Mouse (Mus musculus): ENCODE measurements around the gene Ryr2. TPM values are rescaled to one million over a fixed set of nuclear protein-coding genes. Genes with fewer than 3 reads are reported as not detected.

The Ryr2 gene
- polyA plus RNA-seq, 1 experiment from 2014 or later, result 0.80 TPM

GRCm38 (mm10) chr13:11987556-11987955, 119.2 kb downstream of the Ryr2 start:
- no peak for DNase-seq (ENCODE audit: low spot score)
- H3K4me2 ChIP-seq (ENCODE audit: low read depth, low read length), result no peak overlapping the region
- H3K4me3 ChIP-seq (ENCODE audit: low read depth, low read length), result no peak overlapping the region
- H3K9me3 ChIP-seq (replicated peaks; ENCODE audit: control insufficient read depth, low read length), result no peaks in the 10 kb centered on the region
- WGBS, result 74% methylated on average over 4 of the region's 4 CpGs
- no peaks in the 10 kb centered on the region for H3K27me3 ChIP-seq (ENCODE audit: control insufficient read depth, insufficient read depth, low read length)
- no peak for ATAC-seq (replicated peaks; ENCODE audit: insufficient number of reproducible peaks, low FRiP score, low TSS enrichment, low read depth)
- no peaks in the 10 kb centered on the region for H3K4me1 ChIP-seq (ENCODE audit: control insufficient read depth, insufficient read depth, low read length)
- H3K27ac ChIP-seq (replicated peaks; ENCODE audit: low read depth, low read length), result no peak overlapping the region
- no peak overlapping the region for H3K9ac ChIP-seq (replicated peaks; ENCODE audit: low read length)
- H3K36me3 ChIP-seq (replicated peaks; ENCODE audit: control insufficient read depth, insufficient read depth, low read depth, low read length), result no peaks in the 10 kb centered on the region

- 100% methylated on average over 3 of the region's 3 CpGs for WGBS
- Histone ChIP-seq H3K4me3 (ENCODE audit: low read depth, low read length) (no peak overlapping the region), H3K4me1 (ENCODE audit: control insufficient read depth, insufficient read depth, low read length) (no peaks in the 10 kb centered on the region), H3K36me3 (replicated peaks; ENCODE audit: control insufficient read depth, insufficient read depth, low read depth, low read length) (no peaks in the 10 kb centered on the region), H3K4me2 (ENCODE audit: low read depth, low read length) (no peak overlapping the region), H3K9ac (replicated peaks; ENCODE audit: low read length) (no peak overlapping the region), H3K27ac (replicated peaks; ENCODE audit: low read depth, low read length) (no peak overlapping the region), H3K27me3 (ENCODE audit: control insufficient read depth, insufficient read depth, low read length) (no peaks in the 10 kb centered on the region), H3K9me3 (replicated peaks; ENCODE audit: control insufficient read depth, low read length) (no peaks in the 10 kb centered on the region)
- ATAC-seq (replicated peaks; ENCODE audit: insufficient number of reproducible peaks, low FRiP score, low TSS enrichment, low read depth), result no peak
- DNase-seq (ENCODE audit: low spot score), result no peak
Observed at GRCm38 (mm10) chr13:11985056-11985455, 121.7 kb downstream of the Ryr2 start.

- no peak overlapping the region for H3K4me2 ChIP-seq (ENCODE audit: low read depth, low read length)
- no peaks in the 10 kb centered on the region for H3K27me3 ChIP-seq (ENCODE audit: control insufficient read depth, insufficient read depth, low read length)
- no peaks in the 10 kb centered on the region for H3K36me3 ChIP-seq (replicated peaks; ENCODE audit: control insufficient read depth, insufficient read depth, low read depth, low read length)
- H3K4me3 ChIP-seq (ENCODE audit: low read depth, low read length), result no peak overlapping the region
- DNase-seq (ENCODE audit: low spot score) (no peak), ATAC-seq (replicated peaks; ENCODE audit: insufficient number of reproducible peaks, low FRiP score, low TSS enrichment, low read depth) (no peak)
- H3K9me3 ChIP-seq (replicated peaks; ENCODE audit: control insufficient read depth, low read length), result no peaks in the 10 kb centered on the region
- no peaks in the 10 kb centered on the region for H3K4me1 ChIP-seq (ENCODE audit: control insufficient read depth, insufficient read depth, low read length)
- no peak overlapping the region for H3K9ac ChIP-seq (replicated peaks; ENCODE audit: low read length)
- H3K27ac ChIP-seq (replicated peaks; ENCODE audit: low read depth, low read length), result no peak overlapping the region
Observed at GRCm38 (mm10) chr13:11978997-11979396, 127.7 kb downstream of the Ryr2 start.

GRCm38 (mm10) chr13:11978359-11978758, 128.4 kb downstream of the Ryr2 start:
- 83% methylated on average over 2 of the region's 2 CpGs for WGBS
- Histone ChIP-seq H3K27me3 (ENCODE audit: control insufficient read depth, insufficient read depth, low read length) (no peaks in the 10 kb centered on the region), H3K4me1 (ENCODE audit: control insufficient read depth, insufficient read depth, low read length) (no peaks in the 10 kb centered on the region), H3K9me3 (replicated peaks; ENCODE audit: control insufficient read depth, low read length) (no peaks in the 10 kb centered on the region), H3K27ac (replicated peaks; ENCODE audit: low read depth, low read length) (no peak overlapping the region), H3K4me3 (ENCODE audit: low read depth, low read length) (no peak overlapping the region), H3K9ac (replicated peaks; ENCODE audit: low read length) (no peak overlapping the region), H3K4me2 (ENCODE audit: low read depth, low read length) (no peak overlapping the region), H3K36me3 (replicated peaks; ENCODE audit: control insufficient read depth, insufficient read depth, low read depth, low read length) (no peaks in the 10 kb centered on the region)
- no peak for DNase-seq (ENCODE audit: low spot score)
- no peak for ATAC-seq (replicated peaks; ENCODE audit: insufficient number of reproducible peaks, low FRiP score, low TSS enrichment, low read depth)

GRCm38 (mm10) chr13:11977606-11978005, 129.1 kb downstream of the Ryr2 start:
- WGBS, result 86% methylated on average over 4 of the region's 4 CpGs
- no peak for ATAC-seq (replicated peaks; ENCODE audit: insufficient number of reproducible peaks, low FRiP score, low TSS enrichment, low read depth)

GRCm38 (mm10) chr13:11964391-11964790, 142.4 kb downstream of the Ryr2 start:
- ATAC-seq (replicated peaks; ENCODE audit: insufficient number of reproducible peaks, low FRiP score, low TSS enrichment, low read depth) (no peak), DNase-seq (ENCODE audit: low spot score) (no peak)
- Histone ChIP-seq H3K27me3 (ENCODE audit: control insufficient read depth, insufficient read depth, low read length) (no peaks in the 10 kb centered on the region), H3K9ac (replicated peaks; ENCODE audit: low read length) (no peak overlapping the region), H3K36me3 (replicated peaks; ENCODE audit: control insufficient read depth, insufficient read depth, low read depth, low read length) (no peaks in the 10 kb centered on the region), H3K4me2 (ENCODE audit: low read depth, low read length) (no peak overlapping the region), H3K4me1 (ENCODE audit: control insufficient read depth, insufficient read depth, low read length) (no peaks in the 10 kb centered on the region), H3K4me3 (ENCODE audit: low read depth, low read length) (no peak overlapping the region), H3K9me3 (replicated peaks; ENCODE audit: control insufficient read depth, low read length) (no peaks in the 10 kb centered on the region), H3K27ac (replicated peaks; ENCODE audit: low read depth, low read length) (no peak overlapping the region)

More at GRCm38 (mm10) chr13:11977606-11978005, 129.1 kb downstream of the Ryr2 start:
- H3K36me3 ChIP-seq (replicated peaks; ENCODE audit: control insufficient read depth, insufficient read depth, low read depth, low read length), result no peaks in the 10 kb centered on the region
- no peaks in the 10 kb centered on the region for H3K27me3 ChIP-seq (ENCODE audit: control insufficient read depth, insufficient read depth, low read length)
- no peak overlapping the region for H3K9ac ChIP-seq (replicated peaks; ENCODE audit: low read length)
- H3K4me1 ChIP-seq (ENCODE audit: control insufficient read depth, insufficient read depth, low read length), result no peaks in the 10 kb centered on the region
- H3K9me3 ChIP-seq (replicated peaks; ENCODE audit: control insufficient read depth, low read length), result no peaks in the 10 kb centered on the region
- no peak overlapping the region for H3K4me3 ChIP-seq (ENCODE audit: low read depth, low read length)
- H3K4me2 ChIP-seq (ENCODE audit: low read depth, low read length), result no peak overlapping the region
- H3K27ac ChIP-seq (replicated peaks; ENCODE audit: low read depth, low read length), result no peak overlapping the region
- DNase-seq (ENCODE audit: low spot score), result no peak

GRCm38 (mm10) chr13:11959488-11960174, 147.1 kb downstream of the Ryr2 start:
- peak; percentile 29; the same call in 1 of the 2 replicates for ATAC-seq (replicated peaks; ENCODE audit: insufficient number of reproducible peaks, low FRiP score, low TSS enrichment, low read depth)
- Histone ChIP-seq H3K27ac (replicated peaks; ENCODE audit: low read depth, low read length) (no peak overlapping the region), H3K4me1 (ENCODE audit: control insufficient read depth, insufficient read depth, low read length) (no peaks in the 10 kb centered on the region), H3K9ac (replicated peaks; ENCODE audit: low read length) (no peak overlapping the region), H3K36me3 (replicated peaks; ENCODE audit: control insufficient read depth, insufficient read depth, low read depth, low read length) (no peaks in the 10 kb centered on the region), H3K4me3 (ENCODE audit: low read depth, low read length) (no peak overlapping the region), H3K27me3 (ENCODE audit: control insufficient read depth, insufficient read depth, low read length) (no peaks in the 10 kb centered on the region), H3K4me2 (ENCODE audit: low read depth, low read length) (no peak overlapping the region), H3K9me3 (replicated peaks; ENCODE audit: control insufficient read depth, low read length) (no peaks in the 10 kb centered on the region)
- no peak for DNase-seq (ENCODE audit: low spot score)

GRCm38 (mm10) chr13:11958854-11959253, 147.9 kb downstream of the Ryr2 start:
- Histone ChIP-seq H3K27me3 (ENCODE audit: control insufficient read depth, insufficient read depth, low read length) (no peaks in the 10 kb centered on the region), H3K27ac (replicated peaks; ENCODE audit: low read depth, low read length) (no peak overlapping the region), H3K9ac (replicated peaks; ENCODE audit: low read length) (no peak overlapping the region), H3K9me3 (replicated peaks; ENCODE audit: control insufficient read depth, low read length) (no peaks in the 10 kb centered on the region), H3K4me2 (ENCODE audit: low read depth, low read length) (no peak overlapping the region), H3K36me3 (replicated peaks; ENCODE audit: control insufficient read depth, insufficient read depth, low read depth, low read length) (no peaks in the 10 kb centered on the region), H3K4me1 (ENCODE audit: control insufficient read depth, insufficient read depth, low read length) (no peaks in the 10 kb centered on the region), H3K4me3 (ENCODE audit: low read depth, low read length) (no peak overlapping the region)
- WGBS, result 65% methylated on average over 3 of the region's 3 CpGs
- DNase-seq (ENCODE audit: low spot score) (no peak), ATAC-seq (replicated peaks; ENCODE audit: insufficient number of reproducible peaks, low FRiP score, low TSS enrichment, low read depth) (no peak)
